Mouse (Mus musculus): ENCODE measurements around the gene Cyp8b1. TPM values are rescaled to one million over a fixed set of nuclear protein-coding genes. Genes with fewer than 3 reads are reported as not detected.

Gene Cyp8b1
- total RNA-seq, 1 experiment: not detected

DNA sequence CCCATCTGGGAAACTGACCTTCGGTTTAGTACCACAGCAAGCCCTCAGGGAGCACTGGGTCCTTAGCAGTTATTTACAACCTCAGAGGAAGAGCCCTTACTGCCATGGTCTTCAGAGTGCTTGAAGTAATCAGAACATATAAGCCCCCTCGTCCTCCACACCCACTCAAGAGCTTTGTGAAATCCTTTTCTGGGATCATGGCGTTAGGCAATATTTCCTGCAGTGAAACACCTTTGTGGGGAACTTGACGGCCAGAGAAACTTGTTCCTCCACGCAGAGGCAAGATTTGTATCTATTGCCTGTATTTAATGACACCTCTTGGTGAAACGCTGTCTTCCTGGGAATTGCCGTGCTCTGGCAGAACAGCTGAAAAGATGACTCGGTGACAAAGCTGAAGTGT is 9.9 kb upstream of the Cyp8b1 start:
- in situ Hi-C loops (cut with MboI; ENCODE audit: low sequenced_read_pairs in 2 of 2, unreplicated experiment in 2 of 2): no loop called here
- no peak overlapping the region for H3K9ac ChIP-seq (ENCODE audit: insufficient read depth, low read depth, low read length, poor library complexity, severe bottlenecking)
- H3K4me1 ChIP-seq (ENCODE audit: control insufficient read depth in 2 of 2, insufficient read depth in 2 of 2, low read length in 2 of 2, poor library complexity in 1 of 2): no peaks in the 10 kb centered on the region
- no peaks in the 10 kb centered on the region for H3K36me3 ChIP-seq (ENCODE audit: control insufficient read depth, insufficient read depth, low read length, poor library complexity, severe bottlenecking)
- H3K4me3 ChIP-seq (ENCODE audit: insufficient read depth in 1 of 2, low read depth in 1 of 2, low read length in 2 of 2, poor library complexity in 1 of 2, severe bottlenecking in 1 of 2): no peak overlapping the region
- H3K27ac ChIP-seq (ENCODE audit: insufficient read depth, low read depth, low read length, poor library complexity, severe bottlenecking): no peak overlapping the region
- TF ChIP-seq HCFC1 (IDR thresholded peaks at IDR 0.05; ENCODE audit: borderline replicate concordance, insufficient read depth, low read length): no peak
- no peak for TF ChIP-seq CHD2 (IDR thresholded peaks at IDR 0.05; ENCODE audit: low read depth, low read length)
- TF ChIP-seq ZC3H11A (IDR thresholded peaks at IDR 0.05; ENCODE audit: borderline replicate concordance, low read depth, low read length): no peak
- TF ChIP-seq MAFK (IDR thresholded peaks at IDR 0.05; ENCODE audit: insufficient read depth, low read depth, low read length): no peak
- no peak for TF ChIP-seq ZNF384 (IDR thresholded peaks at IDR 0.05; ENCODE audit: low read depth, low read length)
- DNase-seq (ENCODE audit: low read depth, low spot score): no peak
- no peaks in the 10 kb centered on the region for H3K9me3 ChIP-seq (ENCODE audit: control insufficient read depth, insufficient read depth, low read depth, low read length)

GRCm38 (mm10) chr9:121924901-121925560 is 8.9 kb upstream of the Cyp8b1 start:
- TF ChIP-seq CHD2 (IDR thresholded peaks at IDR 0.05; ENCODE audit: low read depth, low read length) (no peak), MAFK (IDR thresholded peaks at IDR 0.05; ENCODE audit: insufficient read depth, low read depth, low read length) (no peak), HCFC1 (IDR thresholded peaks at IDR 0.05; ENCODE audit: borderline replicate concordance, insufficient read depth, low read length) (no peak), ZNF384 (IDR thresholded peaks at IDR 0.05; ENCODE audit: low read depth, low read length) (no peak), ZC3H11A (IDR thresholded peaks at IDR 0.05; ENCODE audit: borderline replicate concordance, low read depth, low read length) (no peak)
- Histone ChIP-seq H3K9ac (ENCODE audit: insufficient read depth, low read depth, low read length, poor library complexity, severe bottlenecking) (no peak overlapping the region), H3K4me1 (ENCODE audit: control insufficient read depth in 2 of 2, insufficient read depth in 2 of 2, low read length in 2 of 2, poor library complexity in 1 of 2) (0 out of 4 replicates have a peak, but pooled peaks cover 0 to 2% of the 10 kb centered on the region in 2 experiments), H3K4me3 (ENCODE audit: insufficient read depth in 1 of 2, low read depth in 1 of 2, low read length in 2 of 2, poor library complexity in 1 of 2, severe bottlenecking in 1 of 2) (no peak overlapping the region), H3K27ac (ENCODE audit: insufficient read depth, low read depth, low read length, poor library complexity, severe bottlenecking) (no peak overlapping the region), H3K9me3 (ENCODE audit: control insufficient read depth, insufficient read depth, low read depth, low read length) (no peaks in the 10 kb centered on the region), H3K36me3 (ENCODE audit: control insufficient read depth, insufficient read depth, low read length, poor library complexity, severe bottlenecking) (no peaks in the 10 kb centered on the region)
- no peak for DNase-seq (ENCODE audit: low read depth, low spot score)
- in situ Hi-C loops (cut with MboI; ENCODE audit: low sequenced_read_pairs in 2 of 2, unreplicated experiment in 2 of 2): no loop called here

- Histone ChIP-seq H3K4me3 (ENCODE audit: insufficient read depth in 1 of 2, low read depth in 1 of 2, low read length in 2 of 2, poor library complexity in 1 of 2, severe bottlenecking in 1 of 2) (no peak overlapping the region), H3K27ac (ENCODE audit: insufficient read depth, low read depth, low read length, poor library complexity, severe bottlenecking) (no peak overlapping the region), H3K4me1 (ENCODE audit: control insufficient read depth in 2 of 2, insufficient read depth in 2 of 2, low read length in 2 of 2, poor library complexity in 1 of 2) (peaks cover 0 to 5% of the 10 kb centered on the region in 2 experiments; a peak in 2 of 4 replicates), H3K9me3 (ENCODE audit: control insufficient read depth, insufficient read depth, low read depth, low read length) (no peaks in the 10 kb centered on the region), H3K9ac (ENCODE audit: insufficient read depth, low read depth, low read length, poor library complexity, severe bottlenecking) (no peak overlapping the region), H3K36me3 (ENCODE audit: control insufficient read depth, insufficient read depth, low read length, poor library complexity, severe bottlenecking) (no peaks in the 10 kb centered on the region)
- TF ChIP-seq ZNF384 (IDR thresholded peaks at IDR 0.05; ENCODE audit: low read depth, low read length): no peak
- TF ChIP-seq ZC3H11A (IDR thresholded peaks at IDR 0.05; ENCODE audit: borderline replicate concordance, low read depth, low read length): no peak
- TF ChIP-seq HCFC1 (IDR thresholded peaks at IDR 0.05; ENCODE audit: borderline replicate concordance, insufficient read depth, low read length): no peak
- TF ChIP-seq MAFK (IDR thresholded peaks at IDR 0.05; ENCODE audit: insufficient read depth, low read depth, low read length): no peak
- no peak for TF ChIP-seq CHD2 (IDR thresholded peaks at IDR 0.05; ENCODE audit: low read depth, low read length)
- in situ Hi-C loops (cut with MboI; ENCODE audit: low sequenced_read_pairs in 2 of 2, unreplicated experiment in 2 of 2): no loop called here
- no peak for DNase-seq (ENCODE audit: low read depth, low spot score)
Observed at GRCm38 (mm10) chr9:121923906-121924305, 7.8 kb upstream of the Cyp8b1 start.

GRCm38 (mm10) chr9:121923443-121923842 is 7.3 kb upstream of the Cyp8b1 start:
- in situ Hi-C loops (cut with MboI; ENCODE audit: low sequenced_read_pairs in 2 of 2, unreplicated experiment in 2 of 2): no loop called here
- TF ChIP-seq HCFC1 (IDR thresholded peaks at IDR 0.05; ENCODE audit: borderline replicate concordance, insufficient read depth, low read length) (no peak), CHD2 (IDR thresholded peaks at IDR 0.05; ENCODE audit: low read depth, low read length) (no peak), ZC3H11A (IDR thresholded peaks at IDR 0.05; ENCODE audit: borderline replicate concordance, low read depth, low read length) (no peak), ZNF384 (IDR thresholded peaks at IDR 0.05; ENCODE audit: low read depth, low read length) (no peak), MAFK (IDR thresholded peaks at IDR 0.05; ENCODE audit: insufficient read depth, low read depth, low read length) (no peak)
- Histone ChIP-seq H3K36me3 (ENCODE audit: control insufficient read depth, insufficient read depth, low read length, poor library complexity, severe bottlenecking) (no peaks in the 10 kb centered on the region), H3K9ac (ENCODE audit: insufficient read depth, low read depth, low read length, poor library complexity, severe bottlenecking) (no peak overlapping the region), H3K4me3 (ENCODE audit: insufficient read depth in 1 of 2, low read depth in 1 of 2, low read length in 2 of 2, poor library complexity in 1 of 2, severe bottlenecking in 1 of 2) (no peak overlapping the region), H3K9me3 (ENCODE audit: control insufficient read depth, insufficient read depth, low read depth, low read length) (no peaks in the 10 kb centered on the region), H3K4me1 (ENCODE audit: control insufficient read depth in 2 of 2, insufficient read depth in 2 of 2, low read length in 2 of 2, poor library complexity in 1 of 2) (peaks cover 0 to 7% of the 10 kb centered on the region in 2 experiments; a peak in 2 of 4 replicates), H3K27ac (ENCODE audit: insufficient read depth, low read depth, low read length, poor library complexity, severe bottlenecking) (no peak overlapping the region)
- no peak for DNase-seq (ENCODE audit: low read depth, low spot score)

Measured in ES-E14 (cell line).